Mouse (Mus musculus) G1E (cell line): ENCODE results near the gene Mafg. TPM values are rescaled to one million over a fixed set of nuclear protein-coding genes. Genes with fewer than 3 reads are reported as not detected.

Source experiments
- ATAC-seq: 2 replicates; pipeline ENCODE4 v1.8.0; 2016; ENCODE audit warnings: mild to moderate bottlenecking; ENCODE audit not compliant: insufficient number of reproducible peaks, poor library complexity, low FRiP score, severe bottlenecking; ENCODE audit errors: extremely low read depth
- DNase-seq: peaks from one replicate; pipeline ENCODE4 v3.0.0; 2012; ENCODE audit warnings: low spot score
- H3K27me3 ChIP-seq: 2 replicates; pipeline ENCODE4 v1.6.1; 2012; ENCODE audit warnings: mild to moderate bottlenecking, low read length, inconsistent platforms; ENCODE audit not compliant: insufficient read depth
- H3K36me3 ChIP-seq: replicated peaks from 2 replicates; pipeline ENCODE3; 2012; ENCODE audit warnings: mild to moderate bottlenecking, inconsistent platforms
- H3K4me1 ChIP-seq: 2 replicates; pipeline ENCODE4 v1.6.1; 2012; ENCODE audit warnings: low read depth, low read length, inconsistent platforms, mixed read lengths; ENCODE audit not compliant: insufficient read depth
- H3K4me3 ChIP-seq: 2 replicates; pipeline ENCODE4 v1.5.1; 2012; ENCODE audit warnings: low read depth, mild to moderate bottlenecking, inconsistent platforms, low read length, moderate library complexity, mixed read lengths
- H3K9me3 ChIP-seq: replicated peaks from 2 replicates; pipeline ENCODE4 v1.6.1; 2012; ENCODE audit warnings: inconsistent platforms
- CTCF ChIP-seq: IDR thresholded peaks from 2 replicates; pipeline ENCODE4 v1.5.1; 2012; ENCODE audit warnings: low read depth, low read length, inconsistent platforms, mixed read lengths
- GATA1 ChIP-seq: IDR thresholded peaks from 2 replicates; pipeline ENCODE4 v1.6.1; 2012; ENCODE audit warnings: borderline replicate concordance, low read length, inconsistent platforms, mixed read lengths
- GATA2 ChIP-seq: IDR thresholded peaks from 2 replicates; pipeline ENCODE4 v1.6.1; 2012; ENCODE audit warnings: low read depth, low read length, inconsistent platforms, borderline replicate concordance
- POLR2AphosphoS5 ChIP-seq: IDR thresholded peaks from 2 replicates; pipeline ENCODE4 v1.6.1; 2012; ENCODE audit warnings: low read depth, low read length, inconsistent platforms; ENCODE audit not compliant: insufficient replicate concordance
- TAL1 ChIP-seq: conservative IDR thresholded peaks from 2 replicates; pipeline ENCODE4 v1.6.1; 2012; ENCODE audit warnings: low read depth, low read length, inconsistent platforms, mixed read lengths
- polyA plus RNA-seq: library from polyadenylated mRNA; stranded (reverse); fragments of >175 nt; gene quantifications from 2 replicates; pipeline ENCODE4 v1.2.3, GENCODE M21; 2012
- total RNA-seq, 2 experiments: library from RNA; stranded (forward) in 1 of 2; stranded (reverse) in 1 of 2; fragments of 200-1000 nt in 1 of 2; fragments of >200 nt in 1 of 2; fragmentation: Nextera tagmentation in 1 of 2; gene quantifications; 2 replicates each; pipeline ENCODE4 v1.2.3; 2014 to 2017

The Mafg gene
- total and polyA plus RNA-seq, 3 experiments: 17.5 to 38.9 (median 21.9) TPM

DNA sequence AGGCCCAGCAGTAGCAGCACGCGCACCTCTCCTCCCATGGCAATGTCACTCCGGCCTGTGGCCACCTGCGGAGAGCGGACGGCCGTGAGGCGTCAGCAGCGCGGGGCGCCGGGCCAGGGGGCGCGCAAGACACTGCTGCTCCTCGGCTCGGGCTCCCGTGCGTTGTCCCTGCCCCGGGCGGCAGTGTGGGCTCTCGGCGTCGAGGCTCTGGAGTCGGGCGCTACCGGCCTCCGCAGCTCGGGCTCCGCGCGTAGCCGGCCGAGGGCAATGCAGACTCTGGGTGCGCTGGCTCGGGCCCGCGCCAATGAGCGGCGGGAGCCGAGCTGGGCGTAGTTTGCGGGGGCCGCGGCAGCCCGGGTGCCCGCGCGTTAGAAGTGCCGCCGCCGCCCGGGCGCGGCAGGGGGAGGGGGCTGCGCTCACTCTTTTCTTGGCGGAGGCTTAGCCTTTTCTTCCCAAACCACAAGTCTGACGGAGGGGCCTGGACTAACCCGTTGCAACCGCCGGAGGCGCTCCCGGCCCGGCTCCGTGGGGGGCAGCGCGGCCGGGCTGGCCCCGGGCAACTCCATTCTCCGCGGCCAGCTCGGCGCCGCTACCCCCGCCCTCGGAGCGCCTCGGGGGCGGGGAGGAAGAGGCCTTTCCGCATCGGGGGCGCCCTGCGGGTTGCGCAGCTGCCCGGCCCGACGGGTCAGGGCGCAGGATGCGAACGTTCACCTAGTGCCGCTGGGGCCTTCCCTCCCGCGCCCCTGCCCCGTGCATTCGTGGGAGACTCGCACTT, 27.1 kb upstream of the Mafg start:
- ATAC-seq (no peak), DNase-seq (no peak)
- H3K9me3 ChIP-seq: peaks cover 15% of the 10 kb centered on the region
- TF ChIP-seq GATA1 (no peak), TAL1 (no peak), CTCF (no peak), GATA2 (no peak), POLR2AphosphoS5 (no peak)
- peaks cover 10% of the 10 kb centered on the region for H3K4me1 ChIP-seq
- H3K27me3 ChIP-seq: peaks cover 89% of the 10 kb centered on the region
- no peak overlapping the region for H3K4me3 ChIP-seq
- H3K36me3 ChIP-seq: no peaks in the 10 kb centered on the region

DNA sequence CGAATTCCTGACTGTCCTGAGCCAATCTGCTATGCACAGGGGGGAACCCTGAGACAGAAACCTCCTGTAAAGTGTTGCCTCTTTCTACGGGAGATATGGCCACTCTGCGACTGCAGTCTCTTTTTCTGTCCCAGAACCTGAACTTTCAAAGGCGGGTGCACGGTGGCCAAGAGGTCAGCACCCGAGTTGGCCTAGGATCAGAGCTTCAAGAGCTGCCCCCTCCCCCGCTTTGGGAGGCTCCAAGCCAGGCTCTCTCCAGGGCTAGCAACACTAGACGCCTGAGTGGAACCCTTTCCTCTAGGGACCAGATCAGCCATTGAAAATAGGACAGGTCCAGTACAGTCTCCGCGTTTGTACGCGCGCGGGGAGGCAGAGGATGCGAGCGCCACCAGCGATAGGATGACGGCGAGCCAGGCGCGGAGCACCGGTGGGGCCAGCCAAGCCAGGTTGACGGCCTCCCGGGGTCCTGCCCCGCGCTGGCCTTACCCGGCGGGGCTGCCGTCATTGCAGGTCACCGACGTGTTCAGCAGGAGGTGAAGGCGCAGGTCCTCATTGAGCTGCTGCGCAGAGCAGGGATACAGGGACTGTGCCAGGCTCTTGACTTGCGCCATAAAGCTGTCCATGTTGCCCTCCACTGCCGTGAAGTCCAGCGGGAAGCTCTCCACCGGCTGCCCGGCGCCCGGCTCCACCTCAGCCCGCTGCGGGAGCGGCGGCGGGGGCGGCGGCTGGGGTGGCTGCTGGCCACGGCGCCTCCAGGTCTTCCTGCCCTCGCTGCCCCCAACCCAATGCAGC, 26.3 kb upstream of the Mafg start:
- H3K36me3 ChIP-seq: no peaks in the 10 kb centered on the region
- ATAC-seq: no peak
- H3K9me3 ChIP-seq: peaks cover 15% of the 10 kb centered on the region
- no peak for TF ChIP-seq GATA1
- TF ChIP-seq GATA2: no peak
- no peak for TF ChIP-seq TAL1
- no peak for TF ChIP-seq CTCF
- no peak for TF ChIP-seq POLR2AphosphoS5
- peaks cover 83% of the 10 kb centered on the region for H3K27me3 ChIP-seq
- peaks cover 10% of the 10 kb centered on the region for H3K4me1 ChIP-seq
- no peak overlapping the region; the same call in 1 of the 2 replicates for H3K4me3 ChIP-seq
- DNase-seq: no peak

DNA sequence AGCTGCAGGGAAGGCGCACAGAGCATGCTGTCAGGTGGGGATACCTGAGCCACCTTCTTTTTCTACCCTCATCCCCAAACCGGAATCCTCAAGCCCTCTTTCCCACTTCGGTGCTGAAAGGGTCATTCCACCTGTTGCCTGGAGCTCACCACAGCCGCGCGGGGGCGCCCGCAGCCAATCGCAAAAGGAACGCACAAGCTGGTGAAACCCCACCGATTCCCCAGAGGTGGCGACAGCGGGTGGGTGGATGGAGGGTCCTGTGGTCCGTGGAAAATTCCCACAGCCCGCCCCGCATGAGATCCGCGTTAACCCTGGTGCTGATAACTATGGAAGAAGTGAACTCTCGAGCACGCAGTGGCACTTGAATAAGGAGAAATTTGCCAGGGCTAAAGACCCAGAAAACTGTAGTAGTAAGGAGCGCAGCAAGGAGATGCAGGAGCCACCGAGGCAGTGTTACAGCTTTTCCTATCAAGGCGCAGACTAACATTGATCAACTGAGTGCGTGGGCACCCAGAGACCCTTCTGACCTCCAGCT, 25.5 kb upstream of the Mafg start:
- peaks cover 13% of the 10 kb centered on the region for H3K4me1 ChIP-seq
- peak; percentile 49 for DNase-seq
- H3K9me3 ChIP-seq: peaks cover 15% of the 10 kb centered on the region
- TF ChIP-seq CTCF (peak; percentile 44), GATA1 (no peak)
- H3K36me3 ChIP-seq: no peaks in the 10 kb centered on the region
- peaks cover 85% of the 10 kb centered on the region for H3K27me3 ChIP-seq
- ATAC-seq: no peak
- no peak overlapping the region for H3K4me3 ChIP-seq

DNA sequence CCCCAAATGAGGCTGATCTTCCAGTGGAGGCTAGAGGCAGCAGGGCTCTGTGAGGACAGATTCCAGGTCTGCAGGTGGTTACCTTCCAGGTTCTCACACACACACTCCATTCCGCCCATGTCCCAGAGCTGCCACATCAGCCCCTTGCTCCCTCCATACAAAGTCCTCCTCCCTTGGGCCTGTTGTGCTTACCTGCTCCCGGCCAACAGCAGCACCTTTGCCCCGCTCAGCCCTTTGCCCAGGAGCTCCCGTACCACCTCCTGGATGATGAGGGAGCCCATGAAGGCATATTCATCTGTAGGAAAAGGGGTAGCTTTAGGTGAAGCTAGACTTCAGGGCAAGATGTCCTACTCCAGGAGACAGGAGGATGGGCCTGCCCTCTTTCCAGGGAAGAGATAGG, 23.9 kb upstream of the Mafg start:
- TF ChIP-seq GATA2 (no peak), TAL1 (no peak), POLR2AphosphoS5 (no peak), GATA1 (no peak), CTCF (no peak)
- Histone ChIP-seq H3K9me3 (peaks cover 15% of the 10 kb centered on the region), H3K27me3 (peaks cover 74% of the 10 kb centered on the region), H3K36me3 (no peaks in the 10 kb centered on the region), H3K4me3 (no peak overlapping the region), H3K4me1 (peaks cover 14% of the 10 kb centered on the region)
- no peak for DNase-seq
- ATAC-seq: no peak

DNA sequence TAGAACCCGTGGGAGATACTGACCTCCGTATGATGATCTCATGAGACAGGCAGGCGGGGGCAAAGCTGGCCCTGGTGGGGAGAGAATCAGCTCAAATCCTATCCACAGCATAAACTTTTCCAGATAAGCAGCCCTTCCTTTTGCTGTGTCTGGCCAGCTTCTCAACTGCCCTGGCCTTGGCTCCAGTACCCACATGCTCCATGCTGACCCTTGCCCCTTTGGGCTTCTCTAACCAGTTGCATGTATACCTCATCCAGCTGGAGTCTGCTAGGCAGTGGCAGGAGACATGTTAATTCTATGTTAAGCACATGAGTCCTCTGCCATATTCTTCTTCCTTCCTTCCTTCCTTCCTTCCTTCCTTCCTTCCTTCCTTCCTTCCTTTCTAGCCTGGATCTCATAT, 21.3 kb upstream of the Mafg start:
- Histone ChIP-seq H3K4me1 (peaks cover 14% of the 10 kb centered on the region), H3K36me3 (no peaks in the 10 kb centered on the region), H3K9me3 (peaks cover 1% of the 10 kb centered on the region), H3K27me3 (peaks cover 60% of the 10 kb centered on the region), H3K4me3 (no peak overlapping the region)
- ATAC-seq: no peak
- TF ChIP-seq CTCF (no peak), GATA2 (no peak), GATA1 (no peak), TAL1 (no peak), POLR2AphosphoS5 (no peak)
- no peak for DNase-seq

DNA sequence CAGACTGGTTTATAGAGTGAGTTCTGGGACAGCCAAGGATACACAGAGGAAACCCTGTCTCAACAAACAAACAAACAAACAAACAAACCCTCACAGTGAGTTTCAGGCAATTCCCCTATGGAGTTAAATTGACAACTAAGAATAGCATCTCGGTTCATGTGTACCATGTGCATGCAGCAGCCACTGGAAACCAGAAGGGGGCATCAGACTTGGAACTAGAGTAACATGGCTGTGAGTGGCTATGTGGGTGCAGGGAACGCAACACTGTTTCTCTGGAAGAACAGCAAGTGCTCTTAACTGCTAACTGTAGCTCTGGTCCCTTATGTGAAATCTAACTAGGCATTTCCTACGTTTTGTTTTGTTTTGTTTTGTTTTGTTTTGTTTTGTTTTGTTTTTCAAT, 18.5 kb upstream of the Mafg start:
- Histone ChIP-seq H3K4me3 (no peak overlapping the region), H3K27me3 (peaks cover 48% of the 10 kb centered on the region), H3K9me3 (no peaks in the 10 kb centered on the region), H3K36me3 (no peaks in the 10 kb centered on the region), H3K4me1 (peaks cover 21% of the 10 kb centered on the region)
- no peak for TF ChIP-seq POLR2AphosphoS5
- no peak for TF ChIP-seq CTCF
- TF ChIP-seq GATA2: no peak
- TF ChIP-seq TAL1: no peak
- TF ChIP-seq GATA1: no peak
- ATAC-seq (no peak), DNase-seq (no peak)
